Mouse (Mus musculus) adrenal gland (tissue): ENCODE results near the gene Wdr82.

ENCODE experiments used
- intact Hi-C: fragments of 180-260 bp; cut with DNase I; formaldehyde crosslinking; loops from one replicate; pipeline ENCODE4 v1.15.1; 2025

Gene Wdr82

DNA sequence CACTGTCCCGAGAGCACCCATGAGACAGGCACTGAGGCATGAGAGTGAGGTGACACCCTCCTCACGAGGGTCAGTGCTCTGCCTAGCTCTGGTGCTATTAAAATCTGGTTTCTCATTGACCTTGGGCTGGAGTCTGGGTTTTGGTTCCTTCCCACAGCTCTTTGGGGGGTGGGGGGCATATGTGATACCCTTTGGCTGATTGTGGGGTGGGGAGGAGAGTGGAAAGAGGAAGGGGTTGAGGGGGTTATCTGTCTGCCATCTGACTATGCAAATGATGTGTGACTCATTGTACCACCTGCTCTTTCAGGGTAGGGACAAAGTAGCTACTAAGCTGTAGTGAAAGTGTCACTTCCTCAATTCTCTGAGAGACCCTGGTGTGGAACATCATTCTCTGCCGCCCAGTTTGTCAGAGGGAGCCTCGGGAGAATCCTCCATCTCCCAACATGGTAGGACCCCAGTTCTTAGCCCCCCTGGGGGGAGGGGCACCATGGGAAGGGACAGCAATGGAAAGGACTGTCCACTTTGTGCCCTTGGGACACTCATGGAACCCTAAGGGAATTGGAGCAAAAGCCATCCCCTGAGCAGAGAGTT is 51.6 kb downstream of the Wdr82 start, which contains the start of gene Tlr9:
TSS of gene Tlr9 (plus strand) at position 338 of the 591 bp plus-strand sequence.
- intact Hi-C loops = no loop called here

DNA sequence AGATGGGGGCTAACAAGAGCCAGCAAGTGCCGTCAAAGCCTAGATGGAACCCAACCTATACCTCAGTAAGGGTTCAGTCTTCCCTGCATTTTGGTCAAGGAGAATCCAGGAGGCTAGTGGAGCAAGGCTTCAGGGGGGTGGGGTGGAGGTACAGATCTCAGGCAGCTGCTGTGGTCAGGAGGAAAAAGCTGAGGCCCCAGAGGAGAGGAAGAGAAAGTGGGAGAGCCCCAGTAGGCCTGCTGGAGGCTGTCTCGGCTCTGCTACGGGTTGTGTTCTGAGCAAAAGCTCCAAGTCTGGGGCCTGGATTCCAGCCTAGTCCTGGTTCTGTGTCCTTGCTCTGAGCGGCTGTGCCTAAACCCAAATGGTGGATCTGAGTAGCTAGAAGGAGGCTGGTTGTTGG is 52.3 kb downstream of the Wdr82 start:
- intact Hi-C loops = no loop called here

DNA sequence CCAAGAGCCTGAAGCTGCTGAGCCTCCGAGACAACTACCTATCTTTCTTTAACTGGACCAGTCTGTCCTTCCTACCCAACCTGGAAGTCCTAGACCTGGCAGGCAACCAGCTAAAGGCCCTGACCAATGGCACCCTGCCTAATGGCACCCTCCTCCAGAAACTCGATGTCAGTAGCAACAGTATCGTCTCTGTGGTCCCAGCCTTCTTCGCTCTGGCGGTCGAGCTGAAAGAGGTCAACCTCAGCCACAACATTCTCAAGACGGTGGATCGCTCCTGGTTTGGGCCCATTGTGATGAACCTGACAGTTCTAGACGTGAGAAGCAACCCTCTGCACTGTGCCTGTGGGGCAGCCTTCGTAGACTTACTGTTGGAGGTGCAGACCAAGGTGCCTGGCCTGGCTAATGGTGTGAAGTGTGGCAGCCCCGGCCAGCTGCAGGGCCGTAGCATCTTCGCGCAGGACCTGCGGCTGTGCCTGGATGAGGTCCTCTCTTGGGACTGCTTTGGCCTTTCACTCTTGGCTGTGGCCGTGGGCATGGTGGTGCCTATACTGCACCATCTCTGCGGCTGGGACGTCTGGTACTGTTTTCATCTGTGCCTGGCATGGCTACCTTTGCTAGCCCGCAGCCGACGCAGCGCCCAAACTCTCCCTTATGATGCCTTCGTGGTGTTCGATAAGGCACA is 54.9 kb downstream of the Wdr82 start:
- intact Hi-C loops = no loop called here

DNA sequence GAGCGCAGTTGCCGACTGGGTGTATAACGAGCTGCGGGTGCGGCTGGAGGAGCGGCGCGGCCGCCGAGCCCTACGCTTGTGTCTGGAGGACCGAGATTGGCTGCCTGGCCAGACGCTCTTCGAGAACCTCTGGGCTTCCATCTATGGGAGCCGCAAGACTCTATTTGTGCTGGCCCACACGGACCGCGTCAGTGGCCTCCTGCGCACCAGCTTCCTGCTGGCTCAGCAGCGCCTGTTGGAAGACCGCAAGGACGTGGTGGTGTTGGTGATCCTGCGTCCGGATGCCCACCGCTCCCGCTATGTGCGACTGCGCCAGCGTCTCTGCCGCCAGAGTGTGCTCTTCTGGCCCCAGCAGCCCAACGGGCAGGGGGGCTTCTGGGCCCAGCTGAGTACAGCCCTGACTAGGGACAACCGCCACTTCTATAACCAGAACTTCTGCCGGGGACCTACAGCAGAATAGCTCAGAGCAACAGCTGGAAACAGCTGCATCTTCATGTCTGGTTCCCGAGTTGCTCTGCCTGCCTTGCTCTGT is 55.5 kb downstream of the Wdr82 start:
- intact Hi-C loops = no loop called here

DNA sequence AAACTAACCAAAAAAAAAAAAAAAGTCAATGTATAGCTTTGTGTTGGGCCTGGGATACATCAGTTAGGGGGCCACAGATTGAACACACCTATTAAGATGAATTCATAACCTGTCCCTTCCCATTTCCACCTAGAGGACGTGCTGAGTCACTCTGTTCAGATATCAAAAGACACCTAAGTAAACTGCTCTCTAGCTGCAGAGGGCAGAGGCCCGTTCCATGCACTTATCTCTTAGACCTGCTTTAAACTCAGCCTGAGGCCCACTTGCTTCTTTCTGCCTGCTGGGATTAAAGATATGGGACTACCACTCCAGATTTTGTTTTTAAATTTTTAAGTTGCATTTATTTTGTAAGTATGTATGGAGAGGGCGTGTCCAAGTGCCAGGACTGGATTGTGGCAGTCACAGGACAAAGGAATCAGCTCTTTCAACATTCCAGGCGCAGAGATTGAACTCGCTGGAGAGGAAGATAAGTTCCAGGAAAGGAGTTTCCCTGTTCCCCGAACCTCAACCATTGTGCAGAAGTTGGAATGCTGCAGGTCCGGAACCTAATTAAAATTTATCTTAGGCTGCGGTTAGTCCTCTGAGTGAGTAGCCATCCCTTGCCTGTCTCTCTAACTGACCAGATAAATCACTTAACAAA is 57.2 kb downstream of the Wdr82 start:
- intact Hi-C loops = no loop called here

DNA sequence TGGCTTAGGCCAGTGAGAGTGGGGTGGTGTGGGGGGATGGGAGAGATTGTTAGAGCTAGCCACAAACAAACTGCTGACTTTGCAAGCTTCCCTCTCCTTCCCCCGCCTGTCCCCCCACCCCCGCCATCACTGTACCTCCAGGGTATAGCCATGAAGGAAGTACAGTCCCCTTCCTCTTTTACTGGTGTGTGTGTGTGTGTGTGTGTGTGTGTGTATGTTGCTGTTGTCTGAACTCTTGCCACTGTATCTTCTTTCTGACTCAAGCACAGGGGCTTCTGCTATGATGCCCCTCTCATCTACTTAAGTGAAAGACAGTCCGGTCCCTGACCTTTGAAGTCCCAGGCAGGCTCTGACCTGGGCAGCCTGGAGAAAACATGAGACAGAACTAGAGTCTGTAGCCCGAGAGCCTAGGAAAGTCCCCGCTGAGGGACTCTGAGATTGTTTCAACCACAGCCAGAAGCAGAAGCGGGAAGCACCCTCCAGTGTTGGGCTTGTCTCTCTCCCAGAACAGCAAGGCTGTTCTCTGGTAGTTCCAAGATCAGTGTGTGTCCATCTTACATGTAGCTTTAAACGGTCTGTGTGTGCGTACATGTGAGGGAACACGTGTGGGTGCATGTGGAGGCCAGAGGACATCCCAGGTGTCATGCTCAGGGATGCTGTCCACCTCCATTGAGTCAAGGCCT is 59.5 kb downstream of the Wdr82 start:
- intact Hi-C loops = no loop called here

DNA sequence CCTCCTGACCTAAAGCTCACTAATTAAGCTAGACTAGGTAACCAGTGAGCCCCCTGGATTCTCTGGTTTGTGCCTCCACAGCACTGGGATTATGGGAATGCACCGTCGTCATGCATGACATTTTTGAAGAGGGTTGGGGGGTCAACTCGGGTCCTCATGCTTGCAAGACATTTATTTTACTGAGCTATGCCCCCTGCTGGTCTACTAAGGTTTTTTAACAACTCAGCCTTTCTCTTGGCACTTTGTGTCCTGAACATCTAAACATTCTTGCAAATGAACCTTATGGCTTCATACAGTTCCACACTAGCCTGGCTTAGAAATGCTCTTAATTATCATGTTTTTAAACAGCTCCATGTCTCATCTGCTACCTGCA is 60.0 kb downstream of the Wdr82 start:
- intact Hi-C loops = no loop called here

DNA sequence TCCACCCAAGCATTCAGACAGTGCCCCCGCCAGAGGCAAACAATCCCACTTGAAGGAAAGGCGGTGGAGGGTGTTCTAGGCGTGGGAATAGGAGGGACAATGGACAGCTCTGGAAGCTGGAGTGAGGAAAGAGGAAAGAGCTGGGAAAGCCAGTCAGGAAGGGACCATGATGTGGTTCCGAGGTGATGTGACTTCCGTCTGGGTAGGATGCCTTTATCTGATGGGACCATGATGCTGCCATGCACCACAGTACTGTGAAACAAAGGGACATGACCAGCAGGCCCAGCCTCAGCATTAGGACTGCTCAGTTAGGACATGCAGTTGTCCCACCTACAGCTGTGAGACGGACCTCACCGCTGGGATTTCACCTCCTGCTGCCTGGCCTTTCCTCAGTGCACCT is 60.5 kb downstream of the Wdr82 start:
- intact Hi-C loops = no loop called here

DNA sequence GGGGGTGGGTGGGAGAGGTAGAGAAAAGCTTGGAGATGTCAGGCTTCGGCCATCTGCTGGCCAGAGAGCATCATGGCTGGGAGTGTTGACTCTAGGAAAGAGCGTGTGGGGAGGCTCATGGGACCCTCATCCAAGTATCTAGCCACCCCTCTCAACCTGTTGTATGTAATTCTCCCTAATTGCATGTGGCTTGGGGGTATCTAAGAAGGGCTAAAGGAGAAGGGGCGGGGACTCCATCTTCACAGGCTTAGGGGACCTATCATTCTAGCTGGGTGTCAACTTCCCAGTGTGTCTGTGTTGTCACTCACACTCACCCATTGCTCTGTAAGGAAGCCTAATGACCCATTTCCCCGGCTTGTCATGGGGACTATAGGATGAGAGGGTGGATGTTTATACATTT is 61.1 kb downstream of the Wdr82 start:
- intact Hi-C loops = no loop called here

DNA sequence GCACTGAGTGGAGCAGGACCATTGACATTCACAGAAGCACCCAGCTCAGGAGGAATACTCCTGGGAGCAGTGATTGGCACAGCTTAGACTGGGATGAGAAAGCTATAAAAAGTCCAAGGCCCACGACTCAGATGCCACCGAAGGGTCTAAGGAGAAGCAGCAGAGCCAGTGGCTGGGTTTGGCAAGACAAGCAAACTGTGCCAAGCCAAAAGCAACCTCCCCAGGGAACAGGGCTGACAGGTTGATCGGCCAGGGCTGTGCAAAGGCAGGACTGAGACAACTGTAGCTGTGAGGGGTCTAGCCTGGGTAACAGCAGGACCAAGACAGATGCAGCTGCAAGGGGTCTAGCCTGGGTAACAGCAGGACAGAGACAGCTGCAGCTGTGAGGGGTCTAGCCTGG is 62.2 kb downstream of the Wdr82 start:
- intact Hi-C loops = no loop called here

DNA sequence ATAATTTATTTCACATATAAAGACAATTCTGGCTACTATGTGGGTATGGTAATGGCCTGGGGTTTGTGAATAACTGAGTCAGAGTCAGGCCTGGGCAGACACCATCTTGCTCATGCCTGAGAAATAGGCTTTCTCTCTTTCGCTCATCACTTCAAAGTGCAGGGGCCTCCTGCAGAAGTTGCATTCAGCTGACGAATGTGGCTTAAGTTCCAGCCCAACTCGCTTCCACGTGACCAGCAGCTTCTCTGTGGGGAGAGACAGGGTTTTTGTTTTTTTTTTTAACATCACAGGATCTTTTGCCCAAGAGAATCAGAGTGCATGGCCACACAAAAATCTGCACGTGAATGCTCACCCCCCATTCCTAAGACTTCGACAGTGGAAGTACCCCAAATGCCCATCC is 63.2 kb downstream of the Wdr82 start:
- intact Hi-C loops = no loop called here

DNA sequence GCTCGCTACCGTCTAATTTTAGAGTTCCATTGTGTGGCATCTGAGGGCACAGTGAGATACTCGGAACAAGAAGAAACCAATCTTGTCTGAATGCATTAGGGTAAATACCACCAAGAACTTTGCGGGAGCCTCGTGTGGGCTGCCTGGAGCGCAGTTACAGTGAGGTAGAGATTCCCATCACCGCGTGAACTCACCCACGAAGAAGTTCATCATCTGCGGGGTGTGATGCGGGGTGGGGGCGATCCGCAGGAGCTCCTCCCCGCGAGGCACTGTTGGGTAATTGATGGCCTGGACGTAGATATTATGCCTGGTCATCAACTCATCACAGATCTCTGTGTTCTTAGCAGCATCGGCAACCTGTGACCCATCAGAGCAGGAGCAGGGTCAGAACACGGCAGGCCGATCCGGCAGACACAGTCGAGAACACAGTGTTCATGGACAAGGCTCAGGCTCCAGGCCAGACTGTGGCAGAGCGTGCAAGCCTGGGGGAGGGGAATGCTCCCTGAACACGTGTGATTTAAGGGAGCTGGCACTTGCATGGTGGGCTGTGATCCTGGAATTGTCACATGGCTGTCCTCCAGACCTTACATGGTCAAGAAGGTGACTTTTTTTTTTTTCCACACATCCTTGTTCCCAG is 64.6 kb downstream of the Wdr82 start:
- intact Hi-C loops = loop anchor here (5.0 kb wide), 1 partner anchor 37 kb away; no protein-coding TSS in a partner anchor

DNA sequence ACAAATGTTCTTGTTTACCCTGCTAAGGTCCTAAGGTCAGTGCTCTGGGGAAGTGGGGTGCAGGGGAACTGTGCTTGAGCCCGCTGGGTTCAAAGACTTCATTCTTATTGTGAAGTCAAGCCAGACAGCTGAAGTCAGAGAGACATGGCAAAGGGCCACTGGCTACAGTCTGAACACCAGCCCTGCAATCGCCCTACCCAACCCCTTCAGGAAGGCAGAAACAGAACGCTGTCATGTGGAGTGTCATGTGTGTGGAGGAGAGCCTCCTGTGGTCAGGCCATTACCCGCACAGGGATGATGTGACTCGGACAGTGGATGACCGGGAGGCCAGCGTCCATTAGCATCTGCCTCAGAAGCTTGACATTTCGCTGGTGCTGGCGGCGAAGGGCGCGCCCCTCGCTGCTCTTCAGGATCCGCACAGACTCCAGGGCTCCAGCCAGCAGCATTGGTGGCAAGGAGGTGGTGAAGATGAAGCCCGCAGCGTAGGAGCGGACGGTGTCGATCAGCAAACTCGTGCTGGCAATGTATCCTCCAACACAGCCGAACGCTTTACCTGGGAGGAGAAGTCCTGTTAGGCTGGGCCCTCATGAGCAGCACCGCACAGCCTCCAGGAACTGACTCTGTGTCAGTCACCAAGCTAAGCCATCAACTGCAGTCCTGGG is 65.6 kb downstream of the Wdr82 start:
- intact Hi-C loops = loop anchor here (5.0 kb wide), 1 partner anchor 36 kb away; no protein-coding TSS in a partner anchor

DNA sequence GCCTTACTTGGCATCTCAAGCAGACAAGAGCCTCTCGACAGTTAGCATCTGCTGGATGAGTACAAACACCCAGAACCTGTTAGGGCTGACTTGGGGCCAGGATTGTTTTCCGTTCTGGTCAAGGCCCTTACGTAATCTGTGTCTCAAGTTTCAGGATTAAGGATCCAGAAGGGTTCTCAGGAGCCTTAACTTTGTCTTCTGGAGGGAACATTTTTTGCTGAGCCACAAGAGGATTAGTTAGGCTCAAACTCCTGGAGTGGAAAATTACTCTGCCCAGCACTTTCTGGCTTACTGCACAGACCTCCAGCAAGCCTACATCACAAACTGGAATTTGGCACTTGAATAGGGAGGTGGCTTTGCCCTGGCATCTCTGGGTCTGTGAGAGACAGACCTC is 66.1 kb downstream of the Wdr82 start:
- intact Hi-C loops = loop anchor here (5.0 kb wide), 1 partner anchor 35 kb away; no protein-coding TSS in a partner anchor

DNA sequence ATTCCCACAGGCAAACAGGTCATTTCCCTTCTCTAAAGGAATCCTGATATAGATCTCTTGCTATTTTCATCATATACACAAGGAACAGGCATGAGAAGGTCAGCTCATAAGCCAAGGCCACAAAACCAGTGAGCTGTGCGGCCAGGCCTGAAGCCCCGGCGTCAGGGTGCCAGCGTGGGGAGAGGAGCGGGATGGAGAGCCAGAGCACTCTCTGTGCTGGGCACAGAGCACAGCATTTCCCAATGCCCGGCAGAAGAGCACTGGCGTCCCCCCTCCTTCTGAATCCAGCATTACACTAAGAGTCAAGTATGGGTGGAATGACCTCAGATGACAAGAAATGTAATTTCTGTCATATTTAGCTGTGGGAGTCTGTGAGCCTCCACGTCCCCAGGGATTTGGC is 66.7 kb downstream of the Wdr82 start:
- intact Hi-C loops = loop anchor here (5.0 kb wide), 1 partner anchor 35 kb away; no protein-coding TSS in a partner anchor

DNA sequence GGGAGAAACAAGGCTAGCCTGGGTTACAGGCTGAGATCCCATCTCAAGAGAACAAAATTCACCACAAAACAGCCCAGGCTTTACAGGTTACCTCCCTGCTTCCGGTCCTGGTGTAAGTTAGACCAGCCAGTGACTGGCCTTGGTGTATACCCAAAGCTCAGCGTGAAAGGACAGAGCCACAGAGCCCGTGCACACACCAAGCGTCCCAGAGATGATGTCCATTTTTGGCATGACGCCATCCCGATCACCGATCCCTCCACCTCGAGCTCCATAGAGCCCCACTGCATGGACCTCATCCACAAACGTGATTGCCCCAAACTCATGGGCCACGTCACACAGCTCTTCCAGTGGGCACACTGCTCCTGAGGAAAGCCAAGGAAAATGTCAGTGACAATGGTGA is 67.2 kb downstream of the Wdr82 start:
- intact Hi-C loops = loop anchor here (5.0 kb wide), 1 partner anchor 34 kb away; no protein-coding TSS in a partner anchor
